Mouse (Mus musculus): ENCODE measurements at regions not wholly inside any gene's neighbourhood (a gene's known extent, or its start where the extent isn't known, plus 50 kb on each side); places are given as distances from the start of the nearest gene placed in this dataset.
"Not testable (repeated sequence)": the region's sequence is repeated elsewhere in the genome, so short reads cannot be mapped to it uniquely, and the experiment has no call there.

- no peak for DNase-seq
Measured at GRCm38 (mm10) chr16:12516834-12517685, 533.1 kb downstream of the Shisa9 start.

GRCm38 (mm10) chr16:12518264-12518663 is 534.4 kb downstream of the Shisa9 start:
- DNase-seq = no peak

- DNase-seq = no peak
Measured at GRCm38 (mm10) chr16:12521711-12522476, 538.0 kb downstream of the Shisa9 start.

- DNase-seq = no peak
Measured at GRCm38 (mm10) chr16:12548462-12548861, 561.0 kb upstream of the Ercc4 start.

GRCm38 (mm10) chr16:12588889-12589288 is 520.6 kb upstream of the Ercc4 start:
- no peak for DNase-seq

- no peak for DNase-seq
Measured at GRCm38 (mm10) chr16:12608259-12608658, 501.2 kb upstream of the Ercc4 start.

- DNase-seq = no peak
Measured at GRCm38 (mm10) chr16:12611106-12611505, 498.4 kb upstream of the Ercc4 start.

GRCm38 (mm10) chr16:12617781-12618180 is 491.7 kb upstream of the Ercc4 start:
- no peak for DNase-seq

GRCm38 (mm10) chr16:12632533-12632932 is 477.0 kb upstream of the Ercc4 start:
- no peak for DNase-seq

GRCm38 (mm10) chr16:12638971-12639640 is 470.4 kb upstream of the Ercc4 start:
- DNase-seq = no peak

- no peak for DNase-seq
Measured at GRCm38 (mm10) chr16:12643053-12643452, 466.4 kb upstream of the Ercc4 start.

GRCm38 (mm10) chr16:12644621-12645020 is 464.9 kb upstream of the Ercc4 start:
- DNase-seq = no peak

- DNase-seq = no peak
Measured at GRCm38 (mm10) chr16:12652180-12652579, 457.3 kb upstream of the Ercc4 start.

- DNase-seq = not testable (repeated sequence)
Measured at GRCm38 (mm10) chr16:12673656-12674055, 435.8 kb upstream of the Ercc4 start.

- DNase-seq = no peak
Measured at GRCm38 (mm10) chr16:12681474-12681873, 428.0 kb upstream of the Ercc4 start.

- DNase-seq = no peak
Measured at GRCm38 (mm10) chr16:12685816-12686215, 423.7 kb upstream of the Ercc4 start.

GRCm38 (mm10) chr16:12691776-12692175 is 417.7 kb upstream of the Ercc4 start:
- DNase-seq = peak; percentile 5 to 11

- DNase-seq = no peak
Measured at GRCm38 (mm10) chr16:12692739-12693292, 416.7 kb upstream of the Ercc4 start.

GRCm38 (mm10) chr16:12693346-12693745 is 416.1 kb upstream of the Ercc4 start:
- no peak for DNase-seq

- DNase-seq = no peak
Measured at GRCm38 (mm10) chr16:12694646-12695045, 414.8 kb upstream of the Ercc4 start.

- DNase-seq = no peak
Measured at GRCm38 (mm10) chr16:12696939-12697621, 412.4 kb upstream of the Ercc4 start.

GRCm38 (mm10) chr16:12699557-12699956 is 409.9 kb upstream of the Ercc4 start:
- no peak for DNase-seq

All from cerebellum, postnatal 36 days (tissue).